Mouse (Mus musculus): ENCODE data around the gene Stum. TPM values are rescaled to one million over a fixed set of nuclear protein-coding genes. Genes with fewer than 3 reads are reported as not detected.

Gene Stum
- total RNA-seq, 4 experiments from 2014 or later = 0.12 to 0.75 (median 0.56) TPM

DNA sequence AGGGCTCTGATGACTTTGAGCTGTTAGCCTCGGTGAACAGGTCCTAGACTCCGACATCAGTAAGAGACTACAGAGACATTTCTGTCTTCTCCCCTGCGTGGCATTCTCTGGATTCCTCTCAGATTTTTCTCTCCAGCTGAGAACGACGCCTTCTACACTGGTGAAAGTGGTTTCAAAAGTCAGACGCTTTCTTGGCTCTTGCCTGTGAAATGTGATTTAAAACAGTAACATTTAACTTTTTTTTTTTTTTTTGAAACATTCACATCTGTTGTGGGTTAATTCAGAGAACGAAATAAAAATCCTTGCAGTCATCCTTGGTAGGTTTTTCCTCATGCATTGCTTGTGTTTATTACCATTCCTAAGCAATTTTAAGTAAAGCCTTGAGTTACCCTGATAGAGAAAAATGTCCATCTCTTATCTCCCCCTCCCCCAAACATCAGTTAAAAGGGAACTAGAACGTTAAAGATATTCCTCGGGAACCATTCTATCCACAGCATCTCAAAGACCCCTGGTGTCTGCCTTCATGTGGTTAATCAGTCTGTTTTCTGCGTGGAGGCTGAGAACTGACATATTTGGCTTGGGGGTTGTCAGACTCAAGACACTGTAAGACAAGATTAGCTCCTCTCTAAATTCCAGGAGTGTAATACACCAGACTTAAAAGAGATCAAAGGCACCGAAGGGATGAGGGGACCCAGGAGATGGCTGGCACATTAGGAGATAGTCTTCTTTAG, 95.4 kb downstream of the Stum start:
- no peak for DNase-seq (ENCODE audit: low spot score in 2 of 2)

DNA sequence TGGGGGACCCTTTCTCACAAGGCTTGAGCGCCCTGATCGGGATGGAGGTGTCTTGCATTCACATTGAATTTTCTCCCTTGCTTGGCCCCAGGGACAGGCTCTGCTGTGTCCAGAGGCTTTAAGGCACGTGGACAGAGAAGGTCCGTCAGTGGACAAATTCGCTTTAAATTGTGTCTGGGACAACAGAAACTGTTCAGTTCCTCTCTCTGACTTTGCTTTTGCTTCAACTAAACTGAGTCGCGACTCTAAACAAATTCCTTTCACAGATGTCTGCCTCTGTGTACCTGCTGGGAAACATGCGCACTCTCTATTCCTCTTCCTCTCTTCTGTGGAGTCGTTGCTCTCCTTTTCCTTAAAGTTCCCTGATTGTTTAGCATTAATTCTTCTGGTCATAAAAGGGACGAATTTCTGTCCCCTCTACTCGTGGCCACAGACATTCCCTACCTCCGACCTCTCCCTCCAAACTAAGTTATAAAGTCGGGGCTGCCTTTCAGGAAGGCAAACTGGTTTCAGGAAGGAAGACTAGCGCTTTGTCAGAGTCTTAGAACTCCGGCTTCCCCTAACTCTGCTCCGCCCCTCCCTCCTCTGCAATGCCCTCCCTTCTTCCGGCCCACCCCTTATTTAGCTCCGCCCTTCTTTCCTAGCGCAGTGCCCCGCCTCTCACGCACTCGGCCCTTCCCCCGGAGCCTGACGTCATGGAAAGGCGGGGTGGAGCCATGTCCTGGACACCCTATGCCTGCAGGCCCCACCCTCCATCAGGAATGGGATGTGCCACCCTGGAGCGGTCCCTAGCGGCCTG, 96.2 kb downstream of the Stum start:
- DNase-seq (ENCODE audit: low spot score in 2 of 2) = peak; percentile 97 to 98

DNA sequence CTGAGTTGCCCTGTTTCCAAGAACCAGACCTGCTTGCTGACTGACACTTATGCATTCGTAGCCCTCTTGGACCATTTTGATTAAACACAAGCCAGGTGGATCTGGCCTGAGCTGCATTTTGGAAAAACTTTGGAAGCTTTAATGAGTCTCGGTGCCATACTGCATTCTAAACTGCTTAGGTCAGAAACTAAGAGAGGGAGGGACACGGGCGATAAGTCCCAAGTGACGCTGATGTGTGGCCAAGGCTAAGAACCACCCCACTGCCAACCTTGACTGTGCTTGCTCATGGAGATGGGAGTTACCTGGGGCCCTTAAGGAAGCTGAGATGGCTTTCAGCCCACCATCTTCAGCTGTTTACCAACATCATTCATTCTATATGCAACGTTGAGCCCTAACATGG, 98.0 kb downstream of the Stum start:
- DNase-seq (ENCODE audit: low spot score in 2 of 2) = no peak

DNA sequence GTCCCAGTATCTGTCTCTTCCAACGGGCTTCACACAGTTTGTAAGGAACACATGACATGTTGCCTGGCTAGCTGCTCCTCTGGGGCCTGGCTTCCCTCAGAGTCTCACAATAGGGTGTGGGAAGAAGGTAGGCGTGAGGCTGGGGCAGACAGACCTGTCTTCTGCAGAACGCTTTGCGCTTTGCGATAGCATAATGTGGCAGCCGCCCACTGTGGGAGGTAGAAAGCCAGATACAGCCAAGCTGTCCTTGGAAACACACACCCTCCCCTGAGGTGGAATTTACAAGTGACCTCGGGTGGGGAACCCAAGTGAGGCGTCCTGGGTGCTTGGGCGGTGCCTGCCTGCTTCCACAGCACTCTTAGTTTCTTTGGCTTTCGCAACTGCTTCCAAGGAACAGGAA, 98.8 kb downstream of the Stum start:
- no peak for DNase-seq (ENCODE audit: low spot score in 2 of 2)

DNA sequence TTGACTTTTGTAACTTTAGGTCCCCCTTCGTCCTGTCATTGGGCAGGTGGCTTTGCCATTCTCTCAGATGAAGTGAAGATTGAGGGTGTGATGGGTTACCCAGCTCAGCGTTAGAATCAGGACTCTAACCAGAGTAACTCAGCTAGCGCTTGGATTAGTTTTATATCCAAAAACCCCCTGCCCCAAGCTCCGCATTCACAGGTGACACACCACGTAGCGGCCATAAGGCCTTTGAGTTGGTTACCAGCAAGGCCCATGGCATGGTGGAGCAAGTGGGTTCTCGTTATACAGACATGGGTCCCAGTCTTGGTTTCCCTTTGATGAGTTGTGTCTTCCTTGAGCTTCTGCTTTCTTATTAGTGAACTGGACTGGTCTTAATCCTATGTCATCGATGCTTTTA, 99.4 kb downstream of the Stum start:
- DNase-seq (ENCODE audit: low spot score in 2 of 2) = no peak

Other genes starting within 250 kb of the Stum start
- 1 to 10 TPM; 7.2 to 8.1 (median 7.8) TPM for gene Psen2, start 220.1 kb downstream of the Stum start, total RNA-seq (2022)
- 10 to 100 TPM; 11.9 to 15.9 (median 13.6) TPM for gene Itpkb, start 153.0 kb downstream of the Stum start, total RNA-seq (2022)
- 10 to 100 TPM; 52.8 to 68.4 (median 58.4) TPM for gene Parp1, start 85.4 kb upstream of the Stum start, total RNA-seq (2022)
- 1 to 10 TPM; 3.6 to 4.6 (median 4.1) TPM for gene Lin9, start 157.6 kb upstream of the Stum start, total RNA-seq (2022)
- gene Mixl1, start 213.5 kb upstream of the Stum start, total RNA-seq (2022) = not detected
- gene Acbd3, start 242.5 kb upstream of the Stum start, total RNA-seq (2022) = 10 to 100 TPM; 10.2 to 15.0 (median 13.6) TPM

Measured in gastrocnemius, adult 8-10 months (tissue).